27 mouse cellular contexts compared by ENCODE assay signal in the genomic region with DNA sequence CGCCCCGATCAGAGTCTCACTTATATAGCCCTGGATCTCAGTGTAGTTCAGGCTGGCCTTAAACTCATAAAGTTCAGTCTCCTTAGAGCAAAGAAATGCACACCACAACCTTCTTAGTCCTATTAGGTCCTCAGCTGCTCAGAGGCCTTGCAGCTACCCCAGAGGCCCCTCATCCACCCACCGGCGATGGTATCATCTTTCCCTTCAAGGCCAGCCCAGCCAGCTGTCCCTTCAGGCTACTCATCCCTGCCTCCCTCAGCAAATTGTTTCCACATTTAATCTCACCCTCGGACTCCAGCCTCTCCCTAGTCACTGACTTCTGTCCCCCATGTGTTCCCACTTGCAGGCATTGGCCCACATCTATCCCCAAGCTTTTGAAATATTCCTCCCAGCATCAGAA. TPM values are rescaled to one million over a fixed set of nuclear protein-coding genes. Genes with fewer than 3 reads are reported as not detected.
DNase-seq lines count a peak whose midpoint lies in the region; ATAC-seq lines count a peak whose summit lies in the region.
"Had no signal": no experiment of that assay in that cellular context is flagged by ENCODE, and none has a peak within 500 bp of the region (broad histone marks: within the 10 kb centered on the region; RNA-seq: fewer than 3 reads in every experiment).

No protein-coding gene starts in this region.

- no peaks in the 10 kb centered on the region for H3K9me3 ChIP-seq in embryonic facial prominence, embryonic 11.5 days (replicated peaks; ENCODE audit: control insufficient read depth, low read length)
- H3K9me3 ChIP-seq in hindbrain, embryonic 13.5 days = no peaks in the 10 kb centered on the region
- H3K9me3 ChIP-seq: midbrain, embryonic 13.5 days had no signal

- intact Hi-C loops in gastrocnemius, postnatal 14 days (cut with DNase I; ENCODE audit: low total_unique reads) = loop anchor here (5.0 kb wide), 1 partner anchor 39 kb away; the partner anchor contains the start of gene Hmgn1
- intact Hi-C loops in left cerebral cortex, postnatal 14 days (cut with DNase I) = no loop called here

- H3K36me3 ChIP-seq in embryonic facial prominence, embryonic 11.5 days (replicated peaks; ENCODE audit: control insufficient read depth, insufficient read depth, low read depth, low read length) = no peaks in the 10 kb centered on the region
- no peaks in the 10 kb centered on the region for H3K36me3 ChIP-seq in hindbrain, embryonic 13.5 days
- H3K36me3 ChIP-seq: midbrain, embryonic 13.5 days had no signal

- DNase-seq in gastrocnemius, postnatal 14 days = peak; percentile 62
- no peak for DNase-seq in gastrocnemius, adult 18-20 months (ENCODE audit: low spot score)
- DNase-seq in NIH3T3 (ENCODE audit: low read depth) = peak; percentile 16
- peak; percentile 42 for DNase-seq in embryonic facial prominence, embryonic 11.5 days (ENCODE audit: low spot score)
- peak; percentile 24 for DNase-seq in mesoderm, embryonic 11.5 days (ENCODE audit: low read depth, low spot score)
- no peak for DNase-seq in left cerebral cortex, postnatal 14 days (ENCODE audit: low spot score in 2 of 2)
- DNase-seq: adrenal gland, adult 8-10 months; cerebellum, adult 11 months; cerebellum, adult 9-10 months; cerebellum, postnatal 36 days; gastrocnemius, postnatal 25 days; heart, adult 18-20 months; heart, postnatal 36 days; kidney, adult 9 months; kidney, postnatal 4 days; left cerebral cortex, postnatal 4 days; lung, postnatal 36 days; retina, postnatal 1 day; spleen, adult 18-20 months; thymus, postnatal 14 days had no signal

- WGBS in embryonic facial prominence, embryonic 11.5 days = 52% methylated on average over 5 of the region's 5 CpGs
- 74% methylated on average over 5 of the region's 5 CpGs for whole genome bisulfite sequencing in hindbrain, embryonic 13.5 days

- H3K9ac ChIP-seq in embryonic facial prominence, embryonic 11.5 days (replicated peaks; ENCODE audit: low read length) = no peak overlapping the region
- H3K9ac ChIP-seq in hindbrain, embryonic 13.5 days = no peak overlapping the region
- H3K9ac ChIP-seq: hindbrain, embryonic 14.5 days; midbrain, embryonic 13.5 days had no signal

- no peak overlapping the region for H3K4me3 ChIP-seq in embryonic facial prominence, embryonic 11.5 days (ENCODE audit: low read depth, low read length)
- H3K4me3 ChIP-seq in hindbrain, embryonic 13.5 days = no peak overlapping the region
- H3K4me3 ChIP-seq: midbrain, embryonic 13.5 days had no signal

- H3K4me1 ChIP-seq in embryonic facial prominence, embryonic 11.5 days (ENCODE audit: control insufficient read depth, insufficient read depth, low read length) = no peaks in the 10 kb centered on the region
- H3K4me1 ChIP-seq in hindbrain, embryonic 13.5 days (replicated peaks) = peaks cover 9% of the 10 kb centered on the region

- H3K4me2 ChIP-seq in embryonic facial prominence, embryonic 11.5 days (ENCODE audit: low read depth, low read length) = no peak overlapping the region
- no peak overlapping the region for H3K4me2 ChIP-seq in hindbrain, embryonic 13.5 days
- H3K4me2 ChIP-seq: heart, embryonic 11.5 days; hindbrain, embryonic 14.5 days; liver, embryonic 11.5 days; midbrain, embryonic 13.5 days had no signal

- no peak overlapping the region for H3K27ac ChIP-seq in embryonic facial prominence, embryonic 11.5 days (replicated peaks; ENCODE audit: low read depth, low read length)
- H3K27ac ChIP-seq in hindbrain, embryonic 13.5 days = no peak overlapping the region
- H3K27ac ChIP-seq: hindbrain, embryonic 14.5 days; midbrain, embryonic 13.5 days had no signal

- H3K27me3 ChIP-seq in embryonic facial prominence, embryonic 11.5 days (ENCODE audit: control insufficient read depth, insufficient read depth, low read length) = no peaks in the 10 kb centered on the region
- no peaks in the 10 kb centered on the region for H3K27me3 ChIP-seq in hindbrain, embryonic 13.5 days
- H3K27me3 ChIP-seq: midbrain, embryonic 13.5 days had no signal

- 0 out of 2 replicates have a peak, but pooled peaks have one; percentile 5 for ATAC-seq in embryonic facial prominence, embryonic 11.5 days (replicated peaks; ENCODE audit: insufficient number of reproducible peaks, low FRiP score, low TSS enrichment, low read depth)
- no peak for ATAC-seq in hindbrain, embryonic 13.5 days (ENCODE audit: low FRiP score)
- ATAC-seq: forebrain, embryonic 14.5 days; intestine, postnatal 0 days; midbrain, embryonic 13.5 days had no signal

RNA-seq across cellular contexts. Expression of gene Brwd1, which starts 5.8 kb away (rescaled TPM):
- total RNA-seq in gastrocnemius, postnatal 14 days (2021) = 10 to 100 TPM; 65.9 to 72.2 TPM
- total RNA-seq in gastrocnemius, adult 18-20 months (2021) = 10 to 100 TPM; 48.7 to 51.2 TPM
- 157 and 164 TPM in 2 replicates for polyA plus RNA-seq in embryonic facial prominence, embryonic 11.5 days (2014; fragmentation: Nextera tagmentation; extraction: Ambion mirVana)
- 100 to 1,000 TPM; 115 to 123 TPM for total RNA-seq in left cerebral cortex, postnatal 14 days (2021)
- 279 and 297 TPM in 2 replicates for polyA plus RNA-seq in hindbrain, embryonic 13.5 days (2015; fragmentation: Nextera tagmentation; extraction: Ambion mirVana)

RNA-seq across cellular contexts. Expression of gene Hmgn1, which starts 39.4 kb away (rescaled TPM):
- total RNA-seq in gastrocnemius, postnatal 14 days (2021) = 10 to 100 TPM; 34.2 to 66.6 TPM
- 10 to 100 TPM; 22.7 to 33.2 TPM for total RNA-seq in gastrocnemius, adult 18-20 months (2021)
- 1,073 and 1,266 TPM in 2 replicates for polyA plus RNA-seq in embryonic facial prominence, embryonic 11.5 days (2014; fragmentation: Nextera tagmentation; extraction: Ambion mirVana)
- total RNA-seq in left cerebral cortex, postnatal 14 days (2021) = 10 to 100 TPM; 49.9 to 58.0 TPM
- 433 and 477 TPM in 2 replicates for polyA plus RNA-seq in hindbrain, embryonic 13.5 days (2015; fragmentation: Nextera tagmentation; extraction: Ambion mirVana)

RNA-seq across cellular contexts. Expression of gene Wrb, which starts 57.1 kb away (rescaled TPM):
- total RNA-seq in gastrocnemius, postnatal 14 days (2021) = 1 to 10 TPM; 6.5 to 7.8 TPM
- 10 to 100 TPM; 12.6 to 13.0 TPM for total RNA-seq in gastrocnemius, adult 18-20 months (2021)
- 87.5 and 91.6 TPM in 2 replicates for polyA plus RNA-seq in embryonic facial prominence, embryonic 11.5 days (2014; fragmentation: Nextera tagmentation; extraction: Ambion mirVana)
- 10 to 100 TPM; 63.8 to 71.0 TPM for total RNA-seq in left cerebral cortex, postnatal 14 days (2021)
- 169 and 172 TPM in 2 replicates for polyA plus RNA-seq in hindbrain, embryonic 13.5 days (2015; fragmentation: Nextera tagmentation; extraction: Ambion mirVana)

Comparison
In these comparisons a context has a peak if more than half of its experiments do, and no peak if none do; other contexts are left out.
1. DNase-seq: peak in gastrocnemius, postnatal 14 days (single experiment), NIH3T3 (single experiment), embryonic facial prominence, embryonic 11.5 days (single experiment) and mesoderm, embryonic 11.5 days (single experiment); none in gastrocnemius, adult 18-20 months (single experiment) and left cerebral cortex, postnatal 14 days (0 of 2).
2. RNA of gene Wrb, which starts 57.1 kb away (total RNA-seq): 63.8 to 71.0 TPM in left cerebral cortex, postnatal 14 days; 12.6 to 13.0 TPM in gastrocnemius, adult 18-20 months and 6.5 to 7.8 TPM in gastrocnemius, postnatal 14 days; every median in the first group is over 4 times any median in the second.